Mouse (Mus musculus) liver, adult 10 weeks (tissue): Measurements from ENCODE around the gene Hspb3. TPM values are rescaled to one million over a fixed set of nuclear protein-coding genes. Genes with fewer than 3 reads are reported as not detected.

Experiments used
- polyA plus RNA-seq: library from polyadenylated mRNA; stranded (reverse); fragments of 350-450 nt; fragmentation: Illumina TruSeq; extraction: RNeasy Lipid Tissue Mini Kit (QIAGEN cat#74804); gene quantifications from one replicate; pipeline ENCODE4 v1.2.3, GENCODE M21; 2014; ENCODE audit warnings: low read depth, low replicate concordance

The Hspb3 gene
- not detected for polyA plus RNA-seq

GRCm38 (mm10) chr13:113663151-113663779 is at the start of gene Hspb3:
Gene Hspb3 (minus strand): TSS chr13:113663676.

GRCm38 (mm10) chr13:113617891-113618823 is 45.3 kb downstream of the Hspb3 start, which contains the start of gene Snx18:
Gene Snx18 (minus strand): TSS chr13:113618564.

Other genes with a start within 250 kb of the Hspb3 start
- gene Snx18, start 45.1 kb downstream of the Hspb3 start, polyA plus RNA-seq, result 13.8 TPM
- 12.3 TPM for gene Arl15, start 130.8 kb upstream of the Hspb3 start, polyA plus RNA-seq